Mouse (Mus musculus): ENCODE results near the gene Spaca7. TPM values are rescaled to one million over a fixed set of nuclear protein-coding genes. Genes with fewer than 3 reads are reported as not detected.
"Not testable (repeated sequence)": the region's sequence is repeated elsewhere in the genome, so short reads cannot be mapped to it uniquely, and the experiment has no call there.

The Spaca7 gene
- polyA plus RNA-seq, 1 experiment from 2014 or later, result not detected

GRCm38 (mm10) chr8:12617369-12617768 lies 44.5 kb downstream of the Spaca7 start:
- not testable (repeated sequence) for H3K27ac ChIP-seq; H3K4me3 ChIP-seq; H3K4me1 ChIP-seq; H3K9ac ChIP-seq; ATAC-seq; H3K27me3 ChIP-seq (replicated peaks); H3K4me2 ChIP-seq; H3K9me3 ChIP-seq (replicated peaks)
- WGBS (ENCODE audit: insufficient replicate concordance), result 87% methylated on average over 3 of the region's 3 CpGs
- H3K36me3 ChIP-seq, result peaks cover 85% of the 10 kb centered on the region

- H3K4me1 ChIP-seq, result no peaks in the 10 kb centered on the region
- ATAC-seq, result no peak
- no peaks in the 10 kb centered on the region for H3K9me3 ChIP-seq (replicated peaks)
- 91% methylated on average over 18 of the region's 18 CpGs for WGBS (ENCODE audit: insufficient replicate concordance)
- H3K36me3 ChIP-seq, result peaks cover 92% of the 10 kb centered on the region
- no peak overlapping the region for H3K4me2 ChIP-seq
- no peak overlapping the region for H3K27ac ChIP-seq
- no peak overlapping the region for H3K4me3 ChIP-seq
- H3K27me3 ChIP-seq (replicated peaks), result no peaks in the 10 kb centered on the region
- no peak overlapping the region for H3K9ac ChIP-seq
Observed at GRCm38 (mm10) chr8:12621550-12622222, 48.9 kb downstream of the Spaca7 start.

- Histone ChIP-seq H3K4me2 (no peak overlapping the region), H3K36me3 (peaks cover 100% of the 10 kb centered on the region), H3K4me1 (no peaks in the 10 kb centered on the region), H3K4me3 (no peak overlapping the region), H3K9me3 (replicated peaks) (no peaks in the 10 kb centered on the region), H3K27me3 (replicated peaks) (no peaks in the 10 kb centered on the region), H3K9ac (no peak overlapping the region), H3K27ac (no peak overlapping the region)
- 81% methylated on average over 5 of the region's 5 CpGs for WGBS (ENCODE audit: insufficient replicate concordance)
- no peak for ATAC-seq
Observed at GRCm38 (mm10) chr8:12625890-12626289, 53.1 kb downstream of the Spaca7 start.

- Histone ChIP-seq H3K9me3 (replicated peaks) (no peaks in the 10 kb centered on the region), H3K4me1 (no peaks in the 10 kb centered on the region), H3K27ac (no peak overlapping the region), H3K9ac (no peak overlapping the region), H3K27me3 (replicated peaks) (no peaks in the 10 kb centered on the region), H3K36me3 (peaks cover 97% of the 10 kb centered on the region), H3K4me2 (no peak overlapping the region), H3K4me3 (no peak overlapping the region)
- WGBS (ENCODE audit: insufficient replicate concordance), result 62% methylated on average over 3 of the region's 3 CpGs
- no peak for ATAC-seq
Observed at GRCm38 (mm10) chr8:12629079-12629478, 56.2 kb downstream of the Spaca7 start.

GRCm38 (mm10) chr8:12635366-12635765 lies 62.5 kb downstream of the Spaca7 start:
- Histone ChIP-seq H3K27me3 (replicated peaks) (no peaks in the 10 kb centered on the region), H3K4me1 (no peaks in the 10 kb centered on the region), H3K9me3 (replicated peaks) (no peaks in the 10 kb centered on the region), H3K36me3 (peaks cover 97% of the 10 kb centered on the region), H3K9ac (no peak overlapping the region), H3K4me3 (no peak overlapping the region), H3K4me2 (no peak overlapping the region), H3K27ac (no peak overlapping the region)
- WGBS (ENCODE audit: insufficient replicate concordance), result 79% methylated on average over 2 of the region's 2 CpGs
- ATAC-seq, result no peak

- Histone ChIP-seq H3K36me3 (peaks cover 93% of the 10 kb centered on the region), H3K4me2 (no peak overlapping the region), H3K27ac (no peak overlapping the region), H3K4me3 (no peak overlapping the region), H3K4me1 (no peaks in the 10 kb centered on the region), H3K9ac (no peak overlapping the region), H3K27me3 (replicated peaks) (no peaks in the 10 kb centered on the region), H3K9me3 (replicated peaks) (no peaks in the 10 kb centered on the region)
- 90% methylated on average over 11 of the region's 11 CpGs for WGBS (ENCODE audit: insufficient replicate concordance)
- no peak for ATAC-seq
Observed at GRCm38 (mm10) chr8:12638446-12638845, 65.6 kb downstream of the Spaca7 start.

- no peak overlapping the region for H3K27ac ChIP-seq
- H3K36me3 ChIP-seq, result peaks cover 93% of the 10 kb centered on the region
- H3K9me3 ChIP-seq (replicated peaks), result no peaks in the 10 kb centered on the region
- peaks cover 28% of the 10 kb centered on the region for H3K4me1 ChIP-seq
- no peak overlapping the region for H3K9ac ChIP-seq
- no peak for ATAC-seq
- no peak overlapping the region for H3K4me3 ChIP-seq
- H3K27me3 ChIP-seq (replicated peaks), result no peaks in the 10 kb centered on the region
- H3K4me2 ChIP-seq, result no peak overlapping the region
- 84% methylated on average over 6 of the region's 6 CpGs for WGBS (ENCODE audit: insufficient replicate concordance)
Observed at GRCm38 (mm10) chr8:12641527-12641926, 68.7 kb downstream of the Spaca7 start.

- ATAC-seq, result peak; percentile 82
- Histone ChIP-seq H3K9ac (no peak overlapping the region), H3K4me2 (0 out of 2 replicates have a peak overlapping the region, but pooled peaks have one; percentile 13), H3K27me3 (replicated peaks) (no peaks in the 10 kb centered on the region), H3K36me3 (peaks cover 93% of the 10 kb centered on the region), H3K4me3 (no peak overlapping the region), H3K9me3 (replicated peaks) (no peaks in the 10 kb centered on the region), H3K4me1 (peaks cover 30% of the 10 kb centered on the region), H3K27ac (peak overlapping the region; percentile 51)
- WGBS (ENCODE audit: insufficient replicate concordance), result 30% methylated on average over 8 of the region's 8 CpGs
Observed at GRCm38 (mm10) chr8:12644341-12644740, 71.5 kb downstream of the Spaca7 start.

GRCm38 (mm10) chr8:12644894-12645293 lies 72.1 kb downstream of the Spaca7 start:
- Histone ChIP-seq H3K36me3 (peaks cover 93% of the 10 kb centered on the region), H3K27ac (peak overlapping the region; percentile 51; the same call in 1 of the 2 replicates), H3K4me1 (peaks cover 30% of the 10 kb centered on the region)

GRCm38 (mm10) chr8:12646536-12646935 lies 73.7 kb downstream of the Spaca7 start:
- Histone ChIP-seq H3K4me1 (peaks cover 30% of the 10 kb centered on the region), H3K27ac (no peak overlapping the region), H3K27me3 (replicated peaks) (no peaks in the 10 kb centered on the region), H3K9ac (no peak overlapping the region), H3K9me3 (replicated peaks) (no peaks in the 10 kb centered on the region), H3K4me3 (no peak overlapping the region), H3K4me2 (no peak overlapping the region), H3K36me3 (peaks cover 92% of the 10 kb centered on the region)
- no peak for ATAC-seq
- 79% methylated on average over 4 of the region's 4 CpGs for WGBS (ENCODE audit: insufficient replicate concordance)

More at GRCm38 (mm10) chr8:12644894-12645293, 72.1 kb downstream of the Spaca7 start:
- no peaks in the 10 kb centered on the region for H3K27me3 ChIP-seq (replicated peaks)
- H3K9ac ChIP-seq, result 0 out of 2 replicates have a peak overlapping the region, but pooled peaks have one; percentile 12
- peak; percentile 39; the same call in 1 of the 2 replicates for ATAC-seq
- peak overlapping the region; percentile 13; the same call in 1 of the 2 replicates for H3K4me2 ChIP-seq
- H3K9me3 ChIP-seq (replicated peaks), result no peaks in the 10 kb centered on the region
- H3K4me3 ChIP-seq, result no peak overlapping the region
- 50% methylated on average over 7 of the region's 7 CpGs for WGBS (ENCODE audit: insufficient replicate concordance)

- Histone ChIP-seq H3K4me2 (no peak overlapping the region), H3K9me3 (replicated peaks) (no peaks in the 10 kb centered on the region), H3K4me1 (peaks cover 25% of the 10 kb centered on the region), H3K9ac (no peak overlapping the region), H3K4me3 (no peak overlapping the region), H3K36me3 (peaks cover 99% of the 10 kb centered on the region), H3K27me3 (replicated peaks) (no peaks in the 10 kb centered on the region), H3K27ac (no peak overlapping the region)
- WGBS (ENCODE audit: insufficient replicate concordance), result 83% methylated on average over 4 of the region's 4 CpGs
- ATAC-seq, result no peak
Observed at GRCm38 (mm10) chr8:12648951-12649350, 76.1 kb downstream of the Spaca7 start.
